Mouse (Mus musculus): ENCODE data around the gene Arhgef3.

The Arhgef3 gene

DNA sequence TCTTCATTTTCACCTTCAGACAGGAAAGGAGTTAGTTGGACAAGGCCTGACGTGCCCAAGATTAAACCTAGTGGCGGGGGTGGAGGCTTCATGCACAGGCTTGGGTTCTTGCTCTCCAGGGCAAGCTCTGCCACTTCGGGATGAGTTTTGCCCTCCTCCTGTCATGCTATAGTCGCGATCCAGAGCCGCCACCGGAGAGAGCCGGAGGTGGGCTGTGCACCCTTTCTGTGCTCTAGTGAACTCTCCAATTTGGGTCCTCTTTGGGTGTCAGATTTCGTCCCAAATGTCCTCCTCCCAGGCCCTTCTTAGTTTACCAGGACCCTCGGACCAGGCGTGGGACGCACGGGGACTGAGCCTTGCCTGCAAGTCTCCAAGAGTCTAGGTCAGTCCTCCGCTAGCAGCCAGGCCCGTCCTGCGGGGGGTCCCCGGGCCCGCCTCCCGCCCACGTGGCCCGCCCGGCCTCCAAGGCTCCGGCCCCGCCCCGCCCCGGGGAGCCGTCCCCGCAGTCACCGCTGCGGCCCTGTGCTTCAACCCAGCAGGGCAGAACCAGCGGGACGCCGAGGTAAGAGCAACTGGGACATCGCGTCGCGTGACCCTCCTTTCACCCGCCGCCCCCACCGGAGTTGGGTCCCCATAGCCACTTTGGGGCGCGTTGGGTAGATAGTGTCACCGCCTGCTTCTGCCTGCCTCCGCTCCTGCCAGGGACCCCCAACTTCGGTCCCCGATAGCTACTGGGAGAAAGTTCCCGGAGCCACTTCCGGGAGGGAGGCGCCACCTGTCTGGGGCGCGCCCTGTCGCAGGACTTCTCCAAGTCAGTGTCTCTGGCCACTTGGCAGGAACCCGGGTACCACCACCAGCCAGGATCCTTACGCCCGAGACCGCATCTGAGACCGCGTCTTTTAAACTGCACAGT lies at the start of gene Arhgef3:
Gene Arhgef3, plus strand, starts transcription at position 538 of the 913 bp plus-strand sequence.
- DNase-seq (ENCODE audit: low spot score): no peak

GRCm38 (mm10) chr14:27066171-27066929 lies 48.3 kb upstream of the Arhgef3 start:
- DNase-seq (ENCODE audit: low spot score): no peak

DNA sequence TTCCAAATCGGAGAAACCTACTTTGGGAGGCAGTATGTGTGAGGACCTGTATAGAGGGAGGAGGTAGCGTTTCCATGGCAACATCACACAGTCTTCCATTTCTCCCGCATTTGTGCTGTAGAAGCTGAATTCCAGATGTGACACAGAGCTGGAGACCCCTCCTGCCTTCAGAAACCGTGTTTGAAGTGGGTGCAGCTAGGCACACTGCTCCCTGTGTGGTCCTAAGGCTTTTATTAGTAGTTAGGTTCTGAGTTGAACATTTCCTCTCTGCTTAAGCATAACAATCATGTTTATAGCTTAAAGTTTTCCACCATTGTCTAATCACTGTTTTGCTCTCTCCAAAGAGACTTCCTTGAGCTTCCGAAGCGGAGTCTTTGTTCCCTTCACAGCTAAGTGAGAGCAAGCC lies 46.8 kb upstream of the Arhgef3 start:
- no peak for DNase-seq (ENCODE audit: low spot score)

- DNase-seq (ENCODE audit: low spot score): no peak
Observed at GRCm38 (mm10) chr14:27069434-27070097, 45.1 kb upstream of the Arhgef3 start.

- DNase-seq (ENCODE audit: low spot score): no peak
Observed at GRCm38 (mm10) chr14:27070128-27070527, 44.6 kb upstream of the Arhgef3 start.

DNA sequence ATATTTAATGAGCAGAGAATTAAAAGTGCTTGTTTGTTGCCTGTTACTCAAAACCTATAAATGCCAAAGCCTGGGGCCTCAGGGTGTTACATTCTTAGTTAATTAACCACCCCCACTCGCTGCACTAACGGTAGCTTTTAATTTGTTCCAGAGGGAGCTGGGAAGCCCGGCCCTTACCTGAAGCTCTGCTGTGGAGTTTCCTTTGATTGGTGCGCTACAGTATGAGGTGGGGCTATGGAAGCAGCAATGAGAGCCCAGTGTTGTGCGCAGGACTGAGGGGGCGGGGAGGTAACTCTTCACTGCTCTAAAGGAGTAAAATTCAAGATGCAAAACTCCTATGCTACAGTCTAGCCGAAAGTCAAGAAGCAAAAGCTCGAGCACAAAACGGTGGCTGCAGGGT lies 43.9 kb upstream of the Arhgef3 start:
- no peak for DNase-seq (ENCODE audit: low spot score)

DNA sequence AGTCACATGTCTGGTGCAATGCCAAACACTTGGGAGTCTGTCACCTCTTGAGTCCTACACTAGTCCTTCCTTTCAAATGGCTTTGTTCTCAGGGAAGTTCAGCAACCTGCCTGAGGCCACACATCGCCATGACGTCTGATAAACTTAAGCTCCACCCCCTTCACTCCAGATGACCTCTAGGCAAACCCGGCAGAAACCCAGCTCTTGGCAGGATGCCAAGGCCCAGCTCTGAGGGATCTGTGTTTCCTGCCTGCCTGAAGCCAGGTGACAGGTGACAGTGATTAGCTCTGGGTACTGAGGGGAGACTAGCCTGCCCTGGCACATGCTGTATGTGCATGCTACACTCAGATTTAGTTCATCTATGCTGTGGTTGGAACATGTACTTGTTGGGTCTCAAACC lies 42.7 kb upstream of the Arhgef3 start:
- no peak for DNase-seq (ENCODE audit: low spot score)

DNA sequence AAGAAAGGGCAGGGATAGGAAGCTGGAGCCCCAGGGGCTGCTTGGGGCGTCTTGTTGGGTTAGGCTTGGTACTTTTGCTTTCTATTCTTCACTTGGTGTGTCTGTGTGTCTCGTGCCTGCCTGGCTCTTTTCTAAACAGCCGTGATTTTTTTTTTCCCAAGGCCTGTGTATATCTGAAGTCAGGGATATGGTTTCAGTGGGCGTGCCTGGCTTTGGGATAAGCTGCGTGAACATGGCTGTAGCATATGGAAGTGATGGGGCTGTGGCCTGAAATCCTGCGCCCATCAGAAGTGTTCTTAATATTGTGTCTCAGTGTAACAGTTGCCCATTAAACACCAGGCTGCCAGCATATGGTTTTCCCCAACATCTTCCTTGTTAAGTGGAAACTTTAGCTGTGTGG lies 39.6 kb upstream of the Arhgef3 start:
- no peak for DNase-seq (ENCODE audit: low spot score)

DNA sequence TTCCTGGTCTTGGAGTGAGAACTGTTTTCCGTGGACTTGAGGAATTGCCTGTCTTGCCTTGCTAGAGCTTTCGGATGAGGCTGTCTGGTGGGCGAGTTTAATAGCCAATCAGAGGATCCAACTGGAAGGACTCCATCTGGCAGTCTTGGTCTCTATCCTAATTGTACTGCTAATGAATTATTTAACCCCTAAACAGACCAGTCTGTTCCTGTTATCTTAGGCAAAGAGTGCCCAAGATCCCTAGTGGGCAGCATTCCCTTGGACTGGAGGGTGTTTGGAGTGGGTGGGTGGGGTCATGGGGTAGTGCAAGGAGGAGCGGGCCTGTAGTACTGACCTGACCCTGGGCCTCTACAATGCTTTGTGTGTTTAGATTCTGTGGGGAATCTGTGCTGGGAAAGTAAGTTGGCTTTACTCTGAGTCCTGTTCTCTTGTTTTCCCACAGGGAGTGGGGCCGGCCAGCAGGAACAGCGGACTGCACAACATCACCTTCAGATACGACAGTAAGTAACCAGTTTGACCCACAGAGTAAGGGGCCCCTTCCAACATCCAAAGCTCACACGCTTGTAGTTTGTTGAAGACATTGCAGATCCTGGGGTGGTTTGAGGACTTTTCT lies 38.7 kb upstream of the Arhgef3 start:
- no peak for DNase-seq (ENCODE audit: low spot score)

DNA sequence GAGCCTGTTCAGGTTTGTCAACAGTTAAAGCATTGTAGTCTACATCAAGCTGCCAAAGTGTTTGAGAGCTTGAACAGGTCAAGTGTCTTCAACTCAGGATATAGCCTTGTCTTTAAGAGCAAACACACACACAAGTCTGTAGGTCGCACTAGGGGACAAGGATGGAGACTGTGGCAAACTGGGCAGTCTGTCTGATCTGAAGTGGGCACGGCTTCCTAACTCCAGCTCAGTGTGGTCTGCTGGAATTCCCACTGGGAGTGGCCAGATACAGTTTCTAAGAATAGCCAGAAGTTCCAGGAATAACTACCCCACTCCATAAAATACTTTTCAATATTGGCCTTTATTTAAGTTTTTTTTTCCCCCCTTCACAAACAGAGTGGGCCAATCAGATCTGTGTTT lies 38.2 kb upstream of the Arhgef3 start:
- no peak for DNase-seq (ENCODE audit: low spot score)

- no peak for DNase-seq (ENCODE audit: low spot score)
Observed at GRCm38 (mm10) chr14:27081536-27082275, 33.0 kb upstream of the Arhgef3 start.

DNA sequence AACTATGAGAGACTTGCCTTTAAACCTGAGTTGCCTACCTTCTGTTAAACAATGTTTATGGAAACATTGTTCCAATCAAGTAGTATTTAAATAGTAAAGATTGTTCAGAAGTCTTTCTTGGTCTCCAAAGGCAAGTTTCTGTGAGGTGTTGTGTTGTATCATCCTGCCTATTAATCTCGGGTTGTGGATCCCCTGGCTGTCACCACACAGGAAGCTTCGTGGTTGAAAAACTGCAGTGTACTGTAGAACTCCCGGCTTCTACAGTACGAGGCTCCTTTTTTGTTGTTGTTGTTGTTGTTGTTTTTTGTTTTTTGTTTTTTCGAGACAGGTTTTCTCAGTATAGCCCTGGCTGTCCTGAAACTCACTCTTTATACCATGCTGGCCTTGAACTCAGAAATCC lies 29.2 kb upstream of the Arhgef3 start:
- no peak for DNase-seq (ENCODE audit: low spot score)

- DNase-seq (ENCODE audit: low spot score): no peak
Observed at GRCm38 (mm10) chr14:27085999-27086398, 28.7 kb upstream of the Arhgef3 start.

DNA sequence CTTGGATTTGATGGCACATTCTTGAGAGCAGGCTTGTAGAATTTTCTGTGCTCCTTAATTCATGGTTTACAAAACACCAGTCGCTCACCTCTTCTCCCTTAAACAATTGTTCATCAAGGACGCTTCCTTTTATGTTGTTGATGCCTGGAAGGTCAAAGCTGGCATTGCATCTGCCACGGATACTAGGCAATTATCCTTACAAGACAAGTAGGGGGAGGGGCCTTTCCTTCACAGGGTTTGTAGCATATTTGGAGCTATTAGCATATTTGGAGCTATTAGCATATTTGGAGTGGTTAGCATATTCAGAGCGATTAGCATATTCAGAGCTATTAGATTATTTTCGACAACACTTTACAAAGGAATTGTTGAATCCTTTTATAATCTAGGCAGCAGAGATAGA lies 20.5 kb upstream of the Arhgef3 start:
- no peak for DNase-seq (ENCODE audit: low spot score)

GRCm38 (mm10) chr14:27096133-27096532 lies 18.6 kb upstream of the Arhgef3 start:
- DNase-seq (ENCODE audit: low spot score): no peak

GRCm38 (mm10) chr14:27096779-27097178 lies 17.9 kb upstream of the Arhgef3 start:
- no peak for DNase-seq (ENCODE audit: low spot score)

- no peak for DNase-seq (ENCODE audit: low spot score)
Observed at GRCm38 (mm10) chr14:27101735-27102134, 13.0 kb upstream of the Arhgef3 start.

DNA sequence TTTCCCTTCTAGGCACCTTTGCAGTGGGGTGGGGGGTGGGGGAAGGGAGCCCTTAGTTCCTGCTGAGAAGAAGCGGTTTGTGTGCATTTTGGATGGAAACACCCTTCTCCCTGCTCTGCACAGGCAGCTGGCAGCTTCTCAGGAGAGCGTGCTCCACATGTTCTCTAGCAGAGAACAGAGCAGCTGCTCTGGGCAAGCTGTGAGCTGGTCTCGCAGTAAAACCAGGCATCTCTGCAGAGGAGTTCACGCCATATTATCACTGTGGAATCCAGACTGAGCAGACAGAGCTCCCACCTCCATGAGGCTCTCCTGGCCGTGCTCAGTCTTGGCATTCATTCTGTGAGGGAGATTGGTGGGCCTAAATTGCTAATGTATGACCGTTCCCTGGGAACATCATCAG lies 12.0 kb upstream of the Arhgef3 start:
- DNase-seq (ENCODE audit: low spot score): no peak

DNA sequence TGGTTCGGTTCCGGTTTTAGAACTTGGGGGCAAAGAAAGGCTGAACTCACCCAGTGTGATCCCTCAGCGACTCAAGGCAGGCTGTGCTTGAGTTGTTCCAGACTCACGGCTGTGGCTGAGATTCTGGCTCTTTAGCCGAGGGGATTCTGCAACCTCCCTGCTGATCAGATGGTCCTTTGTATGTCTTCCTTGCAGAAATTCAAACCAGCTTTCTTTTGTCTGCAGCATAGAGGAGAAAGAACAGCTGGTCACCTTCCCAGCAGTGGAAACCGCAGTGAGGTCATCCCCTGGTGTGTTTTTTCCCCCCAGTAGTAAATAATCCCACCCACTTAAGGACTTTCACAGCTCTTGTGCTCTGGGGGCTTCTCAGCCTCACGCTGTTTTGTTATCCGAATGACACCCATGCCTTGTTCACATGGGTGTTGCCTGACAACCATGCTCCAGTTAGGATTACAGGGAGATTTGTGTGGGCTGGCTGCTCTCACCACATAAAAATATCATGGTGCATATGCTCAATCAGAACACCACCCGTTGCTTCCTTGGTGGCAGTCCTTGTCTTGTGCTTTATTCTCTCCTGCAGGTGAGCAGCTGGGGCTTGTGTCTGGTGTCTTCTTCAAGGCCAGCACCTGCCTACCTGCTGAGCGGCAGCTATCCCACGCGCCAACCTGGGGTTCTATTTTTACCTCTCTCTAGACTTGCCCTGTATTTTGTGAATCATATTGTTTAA lies 8.8 kb upstream of the Arhgef3 start:
- no peak for DNase-seq (ENCODE audit: low spot score)

- DNase-seq (ENCODE audit: low spot score): no peak
Observed at GRCm38 (mm10) chr14:27108748-27109504, 5.8 kb upstream of the Arhgef3 start.

Measured in urinary bladder, postnatal 10 days (tissue).